Comparison of ENCODE assay signal across 8 mouse cellular contexts in the genomic region with DNA sequence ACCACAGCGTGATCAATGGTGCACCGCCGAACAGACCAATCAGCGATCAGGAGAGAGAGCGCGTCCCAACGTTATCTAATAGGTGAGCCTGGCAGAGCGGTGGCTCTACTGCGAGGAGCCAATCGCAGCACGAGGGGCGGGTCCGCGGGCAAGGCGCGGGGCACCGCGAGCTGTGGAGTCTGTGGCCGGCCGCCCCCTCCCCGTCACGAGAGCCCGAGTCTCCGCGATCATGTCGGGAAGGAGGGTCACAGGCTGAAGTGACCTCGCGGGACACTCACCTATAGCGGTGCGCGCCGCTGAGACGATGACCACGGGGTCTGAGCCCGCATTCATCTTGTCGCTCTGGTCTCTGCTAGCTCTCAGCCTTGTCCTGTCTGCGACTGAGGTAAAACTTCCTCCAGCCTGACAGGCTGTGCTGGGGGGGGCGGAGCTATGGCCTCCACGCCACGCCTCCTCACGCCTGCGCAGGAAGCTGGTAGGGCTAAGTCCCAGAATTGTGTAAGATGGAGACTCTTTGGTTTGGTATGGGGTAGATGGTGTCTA. TPM values are rescaled to one million over a fixed set of nuclear protein-coding genes. Genes with fewer than 3 reads are reported as not detected.
DNase-seq lines count a peak whose midpoint lies in the region; ATAC-seq lines count a peak whose summit lies in the region.

TSS of gene Acat2 (minus strand) at position 417 of the 543 bp plus-strand sequence.

- H3K4me3 ChIP-seq in forebrain, embryonic 11.5 days (ENCODE audit: low read depth, low read length), result peak within 1 kb of the TSS; percentile 62
- peak within 1 kb of the TSS; percentile 83 for H3K4me3 ChIP-seq in heart, embryonic 16.5 days (ENCODE audit: low read length)
- H3K4me3 ChIP-seq in liver, embryonic 15.5 days (replicated peaks), result peak within 1 kb of the TSS; percentile 82
- H3K4me3 ChIP-seq in neural tube, embryonic 12.5 days, result peak within 1 kb of the TSS; percentile 65

- H3K9ac ChIP-seq in forebrain, embryonic 11.5 days (ENCODE audit: low read length), result peak within 1 kb of the TSS; percentile 58
- H3K9ac ChIP-seq in heart, embryonic 16.5 days (ENCODE audit: low read length), result peak within 1 kb of the TSS; percentile 78
- peak within 1 kb of the TSS; percentile 70 for H3K9ac ChIP-seq in liver, embryonic 15.5 days
- peak within 1 kb of the TSS; percentile 64 for H3K9ac ChIP-seq in neural tube, embryonic 12.5 days

- DNase-seq in CD8-positive naive resting alpha-beta T cell, adult 2 months (ENCODE audit: low read depth in 2 of 2, low spot score in 2 of 2), result peak; percentile 93 to 97
- DNase-seq in c-Kit-positive CD71-negative TER-119-negative erythroid progenitor cells, embryonic 14.5 days (ENCODE audit: low read depth), result peak; percentile 85
- DNase-seq in forebrain, embryonic 11.5 days (ENCODE audit: low spot score), result peak; percentile 94
- DNase-seq in kidney, postnatal 36 days, result peak; percentile 95 to 96
- peak; percentile 91 for DNase-seq in telencephalon, adult 2 months (ENCODE audit: low read depth, low spot score)

- H3K27ac ChIP-seq in forebrain, embryonic 11.5 days (ENCODE audit: low read depth, low read length), result peak within 1 kb of the TSS; percentile 85
- peak within 1 kb of the TSS; percentile 83 for H3K27ac ChIP-seq in heart, embryonic 16.5 days (ENCODE audit: low read length)
- peak within 1 kb of the TSS; percentile 90 for H3K27ac ChIP-seq in liver, embryonic 15.5 days (replicated peaks)
- peak within 1 kb of the TSS; percentile 75 for H3K27ac ChIP-seq in neural tube, embryonic 12.5 days

- H3K9me3 ChIP-seq in forebrain, embryonic 11.5 days (ENCODE audit: control insufficient read depth, low read length), result no peaks in the 10 kb centered on the region
- H3K9me3 ChIP-seq in heart, embryonic 16.5 days (replicated peaks; ENCODE audit: control insufficient read depth, low read length), result no peaks in the 10 kb centered on the region
- H3K9me3 ChIP-seq in liver, embryonic 15.5 days (replicated peaks), result no peaks in the 10 kb centered on the region
- H3K9me3 ChIP-seq in neural tube, embryonic 12.5 days, result no peaks in the 10 kb centered on the region

- under 1% methylated on average over 42 of the region's 42 CpGs for WGBS in forebrain, embryonic 11.5 days
- under 1% methylated on average over 41 of the region's 42 CpGs for WGBS in heart, embryonic 16.5 days
- under 1% methylated on average over 42 of the region's 42 CpGs for WGBS in liver, embryonic 15.5 days (ENCODE audit: insufficient replicate concordance)
- under 1% methylated on average over 42 of the region's 42 CpGs for WGBS in neural tube, embryonic 12.5 days

- H3K4me2 ChIP-seq in forebrain, embryonic 11.5 days (ENCODE audit: low read depth, low read length, severe bottlenecking), result peak within 1 kb of the TSS; percentile 73
- H3K4me2 ChIP-seq in heart, embryonic 16.5 days (ENCODE audit: low read depth, low read length), result peak within 1 kb of the TSS; percentile 91
- peak within 1 kb of the TSS; percentile 88 for H3K4me2 ChIP-seq in liver, embryonic 15.5 days
- peak within 1 kb of the TSS; percentile 72 for H3K4me2 ChIP-seq in neural tube, embryonic 12.5 days (replicated peaks)

- H3K27me3 ChIP-seq in forebrain, embryonic 11.5 days (ENCODE audit: control insufficient read depth, insufficient read depth, low read length), result no peaks in the 10 kb centered on the region
- no peaks in the 10 kb centered on the region for H3K27me3 ChIP-seq in heart, embryonic 16.5 days (ENCODE audit: control insufficient read depth, insufficient read depth, low read length)
- H3K27me3 ChIP-seq in liver, embryonic 15.5 days, result no peaks in the 10 kb centered on the region
- H3K27me3 ChIP-seq in neural tube, embryonic 12.5 days (replicated peaks), result no peaks in the 10 kb centered on the region

- peaks cover 4% of the 10 kb centered on the region; the same call in 1 of the 2 replicates for H3K36me3 ChIP-seq in forebrain, embryonic 11.5 days (ENCODE audit: control insufficient read depth, insufficient read depth, low read length)
- H3K36me3 ChIP-seq in heart, embryonic 16.5 days (ENCODE audit: control insufficient read depth, insufficient read depth), result no peaks in the 10 kb centered on the region
- H3K36me3 ChIP-seq in liver, embryonic 15.5 days (replicated peaks), result peaks cover 19% of the 10 kb centered on the region
- H3K36me3 ChIP-seq in neural tube, embryonic 12.5 days, result peaks cover 18% of the 10 kb centered on the region

- H3K4me1 ChIP-seq in forebrain, embryonic 11.5 days (replicated peaks; ENCODE audit: control insufficient read depth, insufficient read depth, low read length), result peaks cover 5% of the 10 kb centered on the region; the same call in 1 of the 2 replicates
- peaks cover 6% of the 10 kb centered on the region for H3K4me1 ChIP-seq in heart, embryonic 16.5 days (ENCODE audit: control insufficient read depth, insufficient read depth, low read length)
- H3K4me1 ChIP-seq in liver, embryonic 15.5 days (replicated peaks), result peaks cover 13% of the 10 kb centered on the region
- H3K4me1 ChIP-seq in neural tube, embryonic 12.5 days, result peaks cover 17% of the 10 kb centered on the region

- ATAC-seq in forebrain, embryonic 11.5 days (replicated peaks; ENCODE audit: low FRiP score), result peak; percentile 99
- ATAC-seq in heart, embryonic 16.5 days (replicated peaks; ENCODE audit: extremely low read depth, insufficient read depth, low FRiP score), result peak; percentile 98
- peak; percentile 98 for ATAC-seq in liver, embryonic 15.5 days (ENCODE audit: insufficient read depth)
- peak; percentile 99 for ATAC-seq in neural tube, embryonic 12.5 days (ENCODE audit: low FRiP score, low read depth)

RNA-seq across cellular contexts. Expression of gene Acat2, which starts in this region (rescaled TPM):
- 324 and 345 TPM in 2 replicates for polyA plus RNA-seq in forebrain, embryonic 11.5 days (2014; fragmentation: Nextera tagmentation; extraction: Ambion mirVana)
- 31.6 and 31.7 TPM in 2 replicates for polyA plus RNA-seq in heart, embryonic 16.5 days (2015; fragmentation: Nextera tagmentation; extraction: Ambion mirVana)
- polyA plus RNA-seq in liver, embryonic 15.5 days (2015; fragmentation: Nextera tagmentation; extraction: Ambion mirVana), result 93.7 and 101 TPM in 2 replicates
- 376 and 382 TPM in 2 replicates for polyA plus RNA-seq in neural tube, embryonic 12.5 days (2016; fragmentation: Nextera tagmentation; extraction: Ambion mirVana)

Comparison
In these comparisons a context has a peak if more than half of its experiments do, and no peak if none do; other contexts are left out.
1. Peak in every context shown above with its lines: DNase-seq, ATAC-seq, H3K4me3 ChIP-seq and H3K27ac ChIP-seq.